Mouse (Mus musculus): ENCODE measurements around the gene Rgs12.

Gene Rgs12

DNA sequence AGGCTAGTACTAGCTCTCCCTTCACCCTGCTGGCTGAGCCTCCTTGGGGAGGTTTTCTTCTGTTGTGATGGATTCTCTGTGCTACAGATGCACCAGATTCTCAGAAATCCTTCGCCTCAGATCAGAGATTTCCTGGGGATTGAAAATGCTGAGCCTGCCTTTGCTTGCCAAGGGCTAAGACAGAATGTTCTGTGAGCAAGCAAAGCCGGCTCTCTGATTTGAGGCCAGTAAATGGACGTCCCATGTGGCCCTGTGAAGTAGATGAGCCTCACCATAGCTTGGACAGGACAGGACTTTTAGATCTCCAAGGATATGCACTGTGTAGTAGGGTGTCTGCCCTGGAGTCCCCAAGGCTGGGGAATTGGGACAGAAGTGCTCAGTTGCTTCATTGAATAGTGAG, 135.7 kb downstream of the Rgs12 start:
- DNase-seq (ENCODE audit: low spot score) = no peak

GRCm38 (mm10) chr5:35088785-35089613, 139.8 kb downstream of the Rgs12 start:
- DNase-seq (ENCODE audit: low spot score) = peak; percentile 91
